Mouse (Mus musculus): ENCODE data around the gene Cbll1. TPM values are rescaled to one million over a fixed set of nuclear protein-coding genes. Genes with fewer than 3 reads are reported as not detected.

Cbll1 gene
- polyA plus RNA-seq, 1 experiment from 2014 or later = 13.2 TPM

DNA sequence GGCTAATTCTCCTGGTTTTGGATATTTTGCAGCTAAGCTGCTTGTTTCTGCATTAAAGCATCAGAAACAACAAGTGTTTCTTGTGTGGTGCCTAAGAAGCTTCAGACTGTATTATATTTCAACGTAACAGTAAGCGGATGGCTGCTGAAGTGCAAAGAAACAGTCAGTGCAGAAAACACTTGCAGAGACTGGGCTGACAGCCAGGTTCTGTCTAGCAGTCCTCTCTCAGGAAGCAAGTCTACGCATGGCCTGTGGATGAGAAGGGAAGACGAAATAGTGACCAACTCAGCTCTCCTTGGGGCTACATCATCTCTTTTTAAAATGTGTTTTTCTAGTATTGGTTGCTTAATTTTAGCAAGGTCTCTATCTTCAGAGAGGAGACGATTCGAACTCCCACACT, 20.7 kb upstream of the Cbll1 start:
- Histone ChIP-seq H3K9ac (replicated peaks) (no peak overlapping the region), H3K4me1 (no peaks in the 10 kb centered on the region), H3K27ac (replicated peaks) (no peak overlapping the region), H3K9me3 (replicated peaks) (no peaks in the 10 kb centered on the region), H3K4me3 (replicated peaks) (no peak overlapping the region), H3K27me3 (replicated peaks) (no peaks in the 10 kb centered on the region), H3K4me2 (no peak overlapping the region), H3K36me3 (no peaks in the 10 kb centered on the region)
- no peak for ATAC-seq (ENCODE audit: low FRiP score)
- WGBS = 74% methylated on average over 6 of the region's 6 CpGs

GRCm38 (mm10) chr12:31513724-31514503, 14.5 kb upstream of the Cbll1 start:
- Histone ChIP-seq H3K9me3 (replicated peaks) (no peaks in the 10 kb centered on the region), H3K4me3 (replicated peaks) (no peak overlapping the region), H3K4me2 (no peak overlapping the region), H3K9ac (replicated peaks) (no peak overlapping the region), H3K27me3 (replicated peaks) (no peaks in the 10 kb centered on the region), H3K36me3 (no peaks in the 10 kb centered on the region), H3K4me1 (no peaks in the 10 kb centered on the region), H3K27ac (replicated peaks) (no peak overlapping the region)
- no peak for ATAC-seq (ENCODE audit: low FRiP score)
- WGBS = 84% methylated on average over 6 of the region's 6 CpGs

DNA sequence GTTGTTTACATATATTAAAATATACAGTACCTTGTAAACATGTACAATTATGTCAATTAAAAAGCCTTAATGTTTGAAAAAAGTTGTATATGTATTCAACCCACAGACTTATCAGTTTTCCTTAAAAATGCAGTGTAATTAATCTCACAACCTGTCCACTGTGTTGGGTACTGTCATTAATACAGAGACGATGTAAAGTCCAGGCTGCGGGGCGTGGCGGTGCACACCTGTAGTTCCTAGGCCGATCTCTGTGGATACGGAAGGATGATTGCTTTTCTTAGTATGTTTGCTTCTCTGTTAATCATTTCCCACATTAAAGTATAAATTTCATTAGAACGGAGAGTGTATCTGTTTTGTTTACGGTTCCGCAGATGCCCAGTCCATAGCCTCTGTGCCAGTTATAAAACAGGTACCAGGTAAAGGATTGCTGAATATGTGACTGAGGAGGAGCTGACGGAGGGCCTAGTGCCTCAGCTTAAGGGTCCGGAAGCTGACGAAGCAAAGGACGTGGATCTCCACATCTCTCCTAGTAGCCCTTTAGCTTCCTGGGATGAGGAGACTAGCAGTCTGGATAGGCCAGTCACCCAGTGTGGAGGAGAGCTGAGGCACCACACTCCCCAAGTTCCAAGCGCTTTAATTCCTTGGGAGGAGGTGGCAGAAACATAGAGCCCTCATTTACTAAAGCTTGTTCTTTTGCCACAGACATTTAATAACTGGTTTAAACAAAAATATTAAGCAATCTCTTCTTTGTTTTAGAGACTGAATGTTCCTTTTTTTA, 13.4 kb upstream of the Cbll1 start:
- 94% methylated on average over 14 of the region's 14 CpGs for WGBS

GRCm38 (mm10) chr12:31511218-31511617, 11.8 kb upstream of the Cbll1 start:
- Histone ChIP-seq H3K4me3 (replicated peaks) (no peak overlapping the region), H3K4me2 (no peak overlapping the region), H3K27ac (replicated peaks) (no peak overlapping the region), H3K36me3 (no peaks in the 10 kb centered on the region), H3K9me3 (replicated peaks) (no peaks in the 10 kb centered on the region), H3K4me1 (no peaks in the 10 kb centered on the region), H3K9ac (replicated peaks) (no peak overlapping the region), H3K27me3 (replicated peaks) (no peaks in the 10 kb centered on the region)
- ATAC-seq (ENCODE audit: low FRiP score) = no peak
- WGBS = 63% methylated on average over 5 of the region's 5 CpGs

More for the DNA sequence above, 13.4 kb upstream of the Cbll1 start:
- no peaks in the 10 kb centered on the region for H3K36me3 ChIP-seq
- H3K9ac ChIP-seq (replicated peaks) = no peak overlapping the region
- no peaks in the 10 kb centered on the region for H3K9me3 ChIP-seq (replicated peaks)
- no peak overlapping the region for H3K27ac ChIP-seq (replicated peaks)
- no peak overlapping the region for H3K4me3 ChIP-seq (replicated peaks)
- no peak overlapping the region for H3K4me2 ChIP-seq
- H3K4me1 ChIP-seq = no peaks in the 10 kb centered on the region
- H3K27me3 ChIP-seq (replicated peaks) = no peaks in the 10 kb centered on the region
- ATAC-seq (ENCODE audit: low FRiP score) = no peak

- WGBS = 88% methylated on average over 6 of the region's 6 CpGs
- H3K36me3 ChIP-seq = no peaks in the 10 kb centered on the region
- no peak overlapping the region for H3K4me3 ChIP-seq (replicated peaks)
- H3K9me3 ChIP-seq (replicated peaks) = no peaks in the 10 kb centered on the region
- no peak overlapping the region for H3K4me2 ChIP-seq
- ATAC-seq (ENCODE audit: low FRiP score) = no peak
- no peaks in the 10 kb centered on the region for H3K27me3 ChIP-seq (replicated peaks)
- H3K27ac ChIP-seq (replicated peaks) = no peak overlapping the region
- H3K9ac ChIP-seq (replicated peaks) = no peak overlapping the region
- H3K4me1 ChIP-seq = no peaks in the 10 kb centered on the region
These were observed 9.1 kb upstream of the Cbll1 start for GRCm38 (mm10) chr12:31508496-31508895.

DNA sequence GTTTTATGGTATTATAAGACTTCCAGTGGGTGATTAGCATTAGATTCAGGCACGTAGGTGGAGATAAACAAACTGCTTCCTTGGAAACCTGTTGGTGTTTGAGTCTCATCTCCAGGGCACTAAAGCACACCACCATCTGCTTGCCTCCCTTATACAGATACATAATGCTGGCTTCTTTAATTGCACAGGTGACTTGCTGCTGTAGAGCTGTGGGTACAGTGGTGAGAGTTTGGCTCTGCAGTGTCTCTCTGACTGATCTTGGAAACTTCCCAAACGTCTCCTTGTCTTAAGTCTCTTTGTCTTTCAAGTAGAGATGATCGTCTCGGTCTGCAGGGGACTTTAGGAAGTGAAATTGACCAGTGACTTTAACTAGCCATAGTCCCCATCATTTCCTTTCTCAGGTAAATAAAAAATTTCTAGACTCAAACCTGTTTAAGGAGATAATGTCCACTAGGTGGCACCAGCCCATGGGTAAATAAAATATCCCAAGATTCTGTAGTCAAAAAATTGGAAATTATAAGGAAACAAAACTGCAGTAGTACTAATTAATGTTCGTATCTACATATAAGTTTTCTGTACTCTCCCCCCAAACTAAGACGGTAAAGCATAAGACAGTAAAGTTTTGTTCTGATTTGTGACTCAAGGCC, 8.4 kb upstream of the Cbll1 start:
- Histone ChIP-seq H3K9me3 (replicated peaks) (no peaks in the 10 kb centered on the region), H3K4me3 (replicated peaks) (no peak overlapping the region), H3K27ac (replicated peaks) (no peak overlapping the region), H3K27me3 (replicated peaks) (no peaks in the 10 kb centered on the region), H3K9ac (replicated peaks) (no peak overlapping the region), H3K4me1 (no peaks in the 10 kb centered on the region), H3K36me3 (no peaks in the 10 kb centered on the region), H3K4me2 (no peak overlapping the region)
- no peak for ATAC-seq (ENCODE audit: low FRiP score)
- WGBS = 45% methylated on average over 6 of the region's 6 CpGs

- H3K4me3 ChIP-seq (replicated peaks) = no peak overlapping the region
- H3K27me3 ChIP-seq (replicated peaks) = no peaks in the 10 kb centered on the region
- H3K4me2 ChIP-seq = no peak overlapping the region
- no peak overlapping the region for H3K27ac ChIP-seq (replicated peaks)
- H3K9me3 ChIP-seq (replicated peaks) = no peaks in the 10 kb centered on the region
- H3K4me1 ChIP-seq = peaks cover 8% of the 10 kb centered on the region
- no peaks in the 10 kb centered on the region for H3K36me3 ChIP-seq
- no peak for ATAC-seq (ENCODE audit: low FRiP score)
- no peak overlapping the region for H3K9ac ChIP-seq (replicated peaks)
These were observed 3.8 kb upstream of the Cbll1 start for GRCm38 (mm10) chr12:31503211-31503610.

DNA sequence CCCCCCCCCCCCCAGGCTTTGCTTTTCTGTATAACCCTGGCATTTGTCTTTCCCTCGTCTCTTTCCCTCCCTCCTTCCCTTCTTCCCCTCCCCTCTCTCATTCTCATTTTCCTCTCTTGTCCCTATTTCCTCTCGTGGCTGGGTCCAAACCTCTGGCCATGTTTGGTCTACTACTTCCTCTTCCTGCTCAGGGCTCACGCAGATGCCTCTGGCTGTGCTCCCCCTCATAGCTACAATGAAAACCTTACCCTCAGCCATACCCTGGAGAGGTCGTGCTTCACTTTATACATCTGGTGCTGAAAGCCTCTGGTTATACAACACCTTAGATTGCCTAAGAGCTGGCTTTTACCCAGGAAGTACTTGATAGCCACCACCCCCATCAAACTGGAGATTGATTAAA, 1.9 kb upstream of the Cbll1 start:
- H3K9me3 ChIP-seq (replicated peaks) = no peaks in the 10 kb centered on the region

GRCm38 (mm10) chr12:31500196-31500595, 780 bp upstream of the Cbll1 start:
- WGBS = 2% methylated on average over 12 of the region's 12 CpGs
- peak overlapping the region; percentile 78 for H3K4me2 ChIP-seq

More for the DNA sequence above, 1.9 kb upstream of the Cbll1 start:
- WGBS = 67% methylated on average over 4 of the region's 4 CpGs
- Histone ChIP-seq H3K4me1 (peaks cover 18% of the 10 kb centered on the region), H3K27me3 (replicated peaks) (no peaks in the 10 kb centered on the region), H3K4me2 (no peak overlapping the region), H3K9ac (replicated peaks) (no peak overlapping the region), H3K36me3 (no peaks in the 10 kb centered on the region), H3K4me3 (replicated peaks) (no peak overlapping the region), H3K27ac (replicated peaks) (no peak overlapping the region)
- no peak for ATAC-seq (ENCODE audit: low FRiP score)

GRCm38 (mm10) chr12:31498936-31499313, 491 bp downstream of the Cbll1 start:
- no peaks in the 10 kb centered on the region for H3K9me3 ChIP-seq (replicated peaks)
- H3K36me3 ChIP-seq = peaks cover 5% of the 10 kb centered on the region
- under 1% methylated on average over 25 of the region's 25 CpGs for WGBS
- peak overlapping the region; percentile 78 for H3K4me2 ChIP-seq
- H3K4me1 ChIP-seq = peaks cover 20% of the 10 kb centered on the region
- peak overlapping the region; percentile 71 for H3K9ac ChIP-seq (replicated peaks)
- peak overlapping the region; percentile 97 for H3K27ac ChIP-seq (replicated peaks)
- no peaks in the 10 kb centered on the region for H3K27me3 ChIP-seq (replicated peaks)
- peak overlapping the region; percentile 69 for H3K4me3 ChIP-seq (replicated peaks)
- ATAC-seq (ENCODE audit: low FRiP score) = peak; percentile 12; the same call in 1 of the 2 replicates

More at GRCm38 (mm10) chr12:31500196-31500595, 780 bp upstream of the Cbll1 start:
- H3K27ac ChIP-seq (replicated peaks) = peak overlapping the region; percentile 97
- H3K4me1 ChIP-seq = peaks cover 20% of the 10 kb centered on the region
- H3K27me3 ChIP-seq (replicated peaks) = no peaks in the 10 kb centered on the region
- H3K4me3 ChIP-seq (replicated peaks) = peak overlapping the region; percentile 69
- no peaks in the 10 kb centered on the region for H3K36me3 ChIP-seq
- no peaks in the 10 kb centered on the region for H3K9me3 ChIP-seq (replicated peaks)
- ATAC-seq (ENCODE audit: low FRiP score) = peak; percentile 33
- peak overlapping the region; percentile 71 for H3K9ac ChIP-seq (replicated peaks)

DNA sequence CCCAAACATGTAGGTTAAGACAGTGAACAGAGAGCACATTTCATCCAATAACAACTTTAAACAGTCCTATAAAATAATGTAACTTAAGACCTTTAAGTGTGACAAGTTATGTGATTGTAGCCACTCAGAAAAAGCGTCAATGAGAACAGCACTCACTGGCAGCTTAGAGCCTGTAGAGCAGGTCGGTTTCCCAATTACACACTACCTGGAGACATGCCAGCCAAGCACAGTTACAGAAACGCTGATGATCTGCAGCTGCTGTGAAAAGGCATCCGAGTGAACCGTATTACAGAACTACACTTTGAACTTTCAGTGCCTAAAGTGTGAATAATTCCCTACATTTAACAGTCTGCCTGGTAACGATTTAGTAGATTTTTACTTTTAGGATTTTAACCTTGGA, 13.0 kb downstream of the Cbll1 start:
- H3K9ac ChIP-seq (replicated peaks) = no peak overlapping the region
- H3K4me3 ChIP-seq (replicated peaks) = no peak overlapping the region
- H3K9me3 ChIP-seq (replicated peaks) = no peaks in the 10 kb centered on the region
- no peak for ATAC-seq (ENCODE audit: low FRiP score)
- no peaks in the 10 kb centered on the region for H3K4me1 ChIP-seq
- no peak overlapping the region for H3K27ac ChIP-seq (replicated peaks)
- 69% methylated on average over 6 of the region's 6 CpGs for WGBS
- H3K27me3 ChIP-seq (replicated peaks) = no peaks in the 10 kb centered on the region
- H3K36me3 ChIP-seq = peaks cover 32% of the 10 kb centered on the region
- no peak overlapping the region for H3K4me2 ChIP-seq
